Mouse (Mus musculus) C2C12 (cell line): ENCODE measurements around the gene Iqgap1.

Experiments
- CTCF ChIP-seq: IDR thresholded peaks from one replicate; pipeline ENCODE4 v1.5.1; 2011; ENCODE audit not compliant: control insufficient read depth, insufficient read depth, insufficient read length
- MYOG ChIP-seq: IDR thresholded peaks from one replicate; pipeline ENCODE4 v1.6.1; 2011; ENCODE audit not compliant: control insufficient read depth, insufficient read length; ENCODE audit errors: extremely low read depth

GRCm38 (mm10) chr7:80789534-80789933 lies 36.2 kb downstream of the Iqgap1 start:
- no peak for TF ChIP-seq CTCF
- no peak for TF ChIP-seq MYOG
